Mouse (Mus musculus) left cerebral cortex, adult 2 months (tissue): Measurements from ENCODE around the gene Ovol3. TPM values are rescaled to one million over a fixed set of nuclear protein-coding genes. Genes with fewer than 3 reads are reported as not detected.
"Not testable (repeated sequence)": the region's sequence is repeated elsewhere in the genome, so short reads cannot be mapped to it uniquely, and the experiment has no call there.

Experiments
- DNase-seq, 2 experiments: peaks; one replicate each; pipeline ENCODE4 v3.0.0; 2021 to 2022; ENCODE audit warnings: low spot score in 2 of 2, mixed read lengths in 1 of 2; ENCODE audit errors: extremely low spot score in 1 of 2
- H3K27ac ChIP-seq: fragments of 200-600 bp; 2 replicates; pipeline ENCODE4 v1.8.1; 2022
- H3K4me3 ChIP-seq: fragments of 200-600 bp; 2 replicates; pipeline ENCODE4 v1.8.1; 2022
- CTCF ChIP-seq: fragments of 200-600 bp; IDR thresholded peaks from 2 replicates; pipeline ENCODE4 v1.8.1; 2022; ENCODE audit warnings: antibody characterized with exemption, mild to moderate bottlenecking, moderate library complexity
- intact Hi-C: fragments of 180-260 bp; cut with DNase I; formaldehyde crosslinking; loops from one replicate; pipeline ENCODE4 v1.15.1; 2025
- total RNA-seq, 2 experiments: library from RNA; stranded (reverse); gene quantifications; 2 replicates each; pipeline ENCODE4 v1.2.3; 2021

Gene Ovol3
- total RNA-seq, 2 experiments from 2014 or later: not detected

DNA sequence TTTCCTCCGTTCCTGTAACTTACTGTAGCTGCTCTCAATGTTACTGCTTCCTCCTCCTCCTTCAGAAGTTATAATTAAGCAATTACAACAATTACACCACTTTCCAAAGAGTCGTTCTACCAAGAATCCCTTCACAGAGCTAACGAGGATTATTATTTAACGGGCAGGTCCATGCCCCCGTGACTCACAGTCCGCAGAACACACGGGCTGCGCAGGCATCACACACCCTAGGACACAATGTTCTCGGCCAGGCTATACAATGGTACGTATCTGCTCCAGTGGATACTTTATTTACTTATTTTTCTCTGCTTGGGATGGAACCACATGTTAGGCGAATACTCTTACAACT, 15.5 kb downstream of the Ovol3 start:
- no peak overlapping the region for H3K27ac ChIP-seq
- intact Hi-C loops: no loop called here
- DNase-seq: no peak
- no peak for TF ChIP-seq CTCF
- H3K4me3 ChIP-seq: peak overlapping the region; percentile 47

DNA sequence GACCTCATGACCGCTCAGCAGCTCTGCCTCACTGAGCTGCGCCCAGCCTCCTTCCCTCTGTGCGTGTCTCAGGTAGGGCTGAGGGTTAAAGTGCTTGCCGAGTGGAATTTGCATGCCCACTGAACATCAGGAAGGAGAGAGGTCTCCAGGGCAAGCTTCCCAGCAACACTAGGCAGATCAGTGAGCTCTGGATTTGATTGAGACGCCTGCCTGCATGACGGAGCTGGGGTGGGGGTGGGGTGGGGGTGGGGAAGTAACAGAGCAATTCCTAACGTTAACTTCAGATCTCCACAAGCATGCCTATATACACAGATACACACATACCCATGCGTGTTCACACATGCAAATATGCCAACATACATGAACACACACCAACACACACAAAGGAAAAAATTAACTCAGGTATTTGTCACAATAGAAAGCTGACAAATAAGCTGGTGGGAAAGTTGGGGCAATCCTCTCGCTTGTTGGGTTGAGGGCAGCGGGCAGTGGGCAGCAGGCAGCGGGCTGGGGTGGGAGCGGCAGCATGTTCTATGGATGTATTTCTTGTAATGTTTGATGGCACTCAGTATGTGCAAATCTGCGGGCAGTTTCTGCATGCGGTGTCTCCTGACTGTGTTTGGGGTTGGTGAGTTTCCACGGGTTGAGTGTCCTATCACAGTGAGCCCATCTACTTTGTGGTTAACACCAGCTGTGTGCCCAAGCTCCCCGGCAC, 16.1 kb downstream of the Ovol3 start:
- peak overlapping the region; percentile 47 for H3K4me3 ChIP-seq
- intact Hi-C loops: loop anchor here (5.0 kb wide), 2 partner anchors 37 to 127 kb away; partner anchors contain the start of genes Cox7a1, Gm26920, Zfp260 and Zfp566
- H3K27ac ChIP-seq: peak overlapping the region; percentile 63
- DNase-seq: peak in 1 of 2 experiments; percentile 33
- no peak for TF ChIP-seq CTCF

DNA sequence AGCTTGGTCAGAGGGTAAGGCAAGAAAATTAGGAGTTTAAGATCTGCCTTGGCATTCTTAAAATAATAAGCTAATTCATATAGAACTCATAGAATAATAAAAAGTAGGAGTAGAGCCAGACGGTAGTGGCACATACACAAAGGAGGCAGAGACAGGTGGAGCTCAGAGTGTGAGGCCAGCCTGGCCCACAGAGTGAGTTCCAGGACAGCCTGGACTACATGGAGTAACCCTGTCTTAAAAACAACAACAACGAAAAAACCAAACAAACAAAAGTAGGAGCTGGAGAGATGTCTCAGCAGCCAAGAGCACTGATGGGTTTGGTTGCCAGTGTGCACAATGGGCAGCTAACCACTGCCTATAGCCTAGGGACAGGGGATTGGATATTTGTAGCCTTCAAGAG, 18.2 kb downstream of the Ovol3 start:
- intact Hi-C loops: loop anchor here (5.0 kb wide), 2 partner anchors 35 to 125 kb away; partner anchors contain the start of genes Cox7a1, Gm26920, Zfp260 and Zfp566
- no peak for DNase-seq
- H3K27ac ChIP-seq: no peak overlapping the region
- TF ChIP-seq CTCF: no peak
- no peak overlapping the region for H3K4me3 ChIP-seq

DNA sequence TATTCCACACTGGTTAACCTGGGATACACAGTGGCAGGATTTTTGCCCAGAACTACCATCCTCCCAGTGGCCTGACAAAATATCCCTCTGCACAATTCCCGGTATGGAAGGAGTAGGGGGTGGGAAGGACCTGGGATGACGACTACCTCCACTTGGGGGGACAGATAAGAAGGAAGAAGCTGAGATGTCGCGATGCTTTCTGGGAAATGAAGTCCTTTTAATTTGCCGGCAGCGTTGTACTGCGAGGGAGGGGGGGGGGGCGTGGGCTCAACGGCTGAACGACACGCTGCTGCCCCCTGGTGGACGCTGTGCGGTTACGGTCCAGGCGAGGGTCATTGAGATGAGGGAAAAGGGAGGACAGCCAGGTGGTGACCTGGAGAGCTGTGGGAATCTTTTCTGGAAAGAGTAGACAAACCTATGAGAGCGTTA, 18.8 kb downstream of the Ovol3 start:
- TF ChIP-seq CTCF: peak; percentile 83
- Histone ChIP-seq H3K4me3 (peak overlapping the region; percentile 34; the same call in 1 of the 2 replicates), H3K27ac (peak overlapping the region; percentile 66)
- peak; percentile 61 to 62 for DNase-seq
- intact Hi-C loops: loop anchor here (5.0 kb wide), 2 partner anchors 34 to 124 kb away; partner anchors contain the start of genes Cox7a1, Gm26920, Zfp260 and Zfp566

DNA sequence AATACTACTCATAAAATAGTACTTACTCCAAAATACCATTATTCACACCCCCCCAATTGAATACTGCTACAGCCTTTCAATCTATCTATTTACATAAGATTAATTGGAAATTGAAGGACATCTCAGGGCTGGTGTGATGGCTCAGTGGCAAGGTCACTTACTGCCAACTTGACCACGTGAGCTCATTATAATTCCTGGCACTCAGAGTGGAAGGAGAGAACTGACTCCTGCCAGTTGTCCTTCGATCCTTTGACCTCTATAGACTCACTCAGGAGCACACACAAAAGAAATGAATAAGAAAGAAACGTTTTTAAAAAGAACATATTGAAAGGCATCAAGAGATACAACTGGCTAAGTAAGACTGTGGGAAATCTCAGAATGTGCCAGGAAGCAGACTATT, 19.6 kb downstream of the Ovol3 start:
- no peak for DNase-seq
- intact Hi-C loops: loop anchor here (5.0 kb wide), 2 partner anchors 34 to 124 kb away; partner anchors contain the start of genes Cox7a1, Gm26920, Zfp260 and Zfp566
- TF ChIP-seq CTCF: no peak
- no peak overlapping the region for H3K27ac ChIP-seq
- no peak overlapping the region for H3K4me3 ChIP-seq

DNA sequence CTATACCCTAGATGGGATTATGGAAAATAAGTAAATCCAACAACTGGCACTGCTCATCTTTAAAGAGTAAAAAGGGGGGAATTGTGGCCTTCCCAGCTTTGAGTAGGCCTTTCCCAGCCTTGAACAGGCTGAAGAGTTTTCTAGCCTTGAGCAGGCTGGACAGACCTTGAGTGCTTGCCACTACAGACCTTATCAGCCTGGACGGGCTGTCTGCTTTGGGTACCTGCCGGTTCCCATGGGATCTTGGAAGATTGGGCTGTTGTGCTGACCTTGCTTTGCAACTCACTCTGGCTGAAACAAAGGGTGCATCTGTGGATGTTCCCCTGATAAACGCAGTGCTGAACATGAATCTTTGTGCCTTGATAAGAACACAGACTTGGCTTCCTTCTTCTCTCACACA, 21.6 kb downstream of the Ovol3 start:
- intact Hi-C loops: no loop called here
- H3K27ac ChIP-seq: no peak overlapping the region
- no peak overlapping the region for H3K4me3 ChIP-seq
- TF ChIP-seq CTCF: no peak
- DNase-seq: no peak

DNA sequence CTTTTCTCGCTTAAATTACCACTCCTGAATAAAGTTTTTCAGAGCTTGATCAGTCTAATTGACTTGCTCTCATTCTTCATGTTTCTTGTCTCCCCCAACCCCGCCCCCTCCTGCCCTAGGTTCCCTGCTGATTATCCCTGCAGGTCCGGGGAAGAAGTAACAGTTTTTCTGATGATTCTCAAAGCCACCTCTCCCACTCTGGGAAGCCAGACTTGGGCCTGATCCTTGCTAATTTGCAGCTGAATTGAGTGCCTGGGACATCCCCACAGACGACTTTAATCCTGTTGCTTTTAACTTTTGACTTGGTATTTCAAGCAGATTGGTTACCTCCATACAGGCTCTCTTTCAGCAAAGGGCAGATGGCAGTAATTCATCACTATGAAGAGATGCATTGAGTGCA, 24.5 kb downstream of the Ovol3 start:
- no peak for TF ChIP-seq CTCF
- DNase-seq: no peak
- no peak overlapping the region for H3K4me3 ChIP-seq
- H3K27ac ChIP-seq: no peak overlapping the region
- intact Hi-C loops: no loop called here

DNA sequence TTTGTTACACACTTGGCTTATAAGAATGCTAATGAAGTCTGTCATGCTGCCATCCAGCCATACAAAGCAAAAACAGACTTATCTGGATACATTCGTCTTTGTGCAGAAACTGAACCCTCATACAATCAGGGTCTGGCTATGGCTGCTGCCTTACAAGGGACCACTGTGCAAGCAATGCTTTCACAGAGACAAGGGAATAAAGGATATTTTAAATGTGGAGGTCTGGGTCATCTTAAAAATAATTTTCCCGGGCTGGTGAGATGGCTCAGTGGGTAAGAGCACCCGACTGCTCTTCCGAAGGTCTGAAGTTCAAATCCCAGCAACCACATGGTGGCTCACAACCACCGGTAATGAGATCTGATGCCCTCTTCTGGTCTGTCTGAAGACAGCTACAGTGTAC, 29.2 kb downstream of the Ovol3 start:
- DNase-seq, H3K27ac ChIP-seq, intact Hi-C loops, H3K4me3 ChIP-seq: not testable (repeated sequence)

DNA sequence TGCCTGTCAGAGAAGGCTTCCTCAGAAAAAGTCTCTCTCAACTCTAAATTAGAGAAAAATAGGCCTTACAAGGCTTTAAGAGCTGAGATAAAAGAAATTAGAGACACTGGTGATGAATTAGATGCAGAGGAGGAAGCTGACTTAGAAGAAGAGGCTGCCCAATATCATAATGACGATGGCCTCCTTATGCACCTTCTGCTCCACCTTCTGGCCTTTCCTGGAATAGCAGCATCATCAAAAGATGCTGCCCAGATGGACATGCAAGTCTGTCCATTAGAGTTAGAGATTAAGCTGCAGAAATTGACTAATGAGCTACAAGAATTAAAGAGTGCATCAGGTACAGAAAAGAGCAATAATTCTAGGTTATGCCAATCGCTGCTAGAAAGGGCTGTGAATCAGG, 30.1 kb downstream of the Ovol3 start:
- Histone ChIP-seq H3K4me3 (no peak overlapping the region), H3K27ac (no peak overlapping the region)
- no peak for DNase-seq
- intact Hi-C loops: loop anchor here (1.0 to 2.0 kb wide), 2 partner anchors 24 to 193 kb away; no protein-coding TSS in a partner anchor
- peak; percentile 74 for TF ChIP-seq CTCF

DNA sequence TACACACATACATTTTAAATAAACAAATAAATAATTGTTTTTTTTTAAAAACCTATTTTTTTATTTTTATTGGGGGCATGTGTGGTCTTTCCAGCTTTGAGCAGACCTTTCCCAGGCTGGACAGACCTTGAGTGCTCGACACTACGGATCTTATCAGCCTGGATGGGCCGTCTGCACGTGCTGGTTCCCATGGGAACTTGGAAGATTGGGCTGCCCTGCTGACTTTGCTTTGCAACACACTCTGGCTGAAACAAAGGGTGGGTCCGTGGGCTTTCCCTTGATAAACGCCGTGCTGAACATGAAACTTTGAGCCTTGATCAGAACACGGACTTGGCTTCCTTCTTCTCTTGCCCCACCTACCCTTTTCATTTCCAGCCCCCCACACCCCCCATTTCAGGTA, 31.1 kb downstream of the Ovol3 start:
- DNase-seq: no peak
- no peak for TF ChIP-seq CTCF
- Histone ChIP-seq H3K27ac (no peak overlapping the region), H3K4me3 (no peak overlapping the region)
- intact Hi-C loops: loop anchor here (2.0 kb wide), 1 partner anchor 192 kb away; no protein-coding TSS in a partner anchor

DNA sequence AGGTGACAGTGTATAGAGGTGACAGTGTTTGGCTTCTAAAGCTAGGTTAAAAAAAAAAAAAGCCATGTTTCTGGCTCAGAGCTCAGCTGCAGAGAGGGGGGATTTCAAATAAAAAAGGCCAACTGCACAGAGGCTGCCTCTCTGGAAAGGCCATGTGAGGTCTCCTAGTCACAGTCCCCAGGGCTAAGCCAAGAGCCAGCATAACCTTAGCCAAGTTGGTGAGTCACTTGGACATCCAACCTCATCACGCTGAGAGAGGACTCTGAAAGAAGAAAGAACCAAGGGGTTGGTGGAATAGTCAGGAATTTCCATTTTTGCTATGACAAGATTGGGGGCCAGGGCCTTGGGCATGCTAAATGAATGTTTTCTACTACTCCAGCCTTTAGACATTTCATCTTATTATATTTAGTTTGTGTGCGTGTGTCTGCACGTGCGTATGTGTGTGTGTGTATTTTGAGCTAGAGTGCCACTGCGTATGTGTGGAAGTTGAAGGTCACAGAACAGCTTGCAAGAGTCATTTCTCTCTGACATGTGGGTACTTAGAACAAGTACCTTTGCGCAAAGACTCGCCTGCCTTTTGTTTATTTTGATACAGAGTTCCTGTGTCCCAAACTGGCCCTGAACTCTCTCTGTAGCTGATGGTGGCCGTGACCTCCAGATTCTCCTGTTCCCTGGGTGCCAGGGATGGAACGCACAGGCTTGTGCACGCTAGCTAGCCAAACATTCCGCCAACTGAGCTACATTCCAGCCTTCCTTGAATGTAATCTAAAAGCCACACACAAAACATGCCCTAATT, 32.4 kb downstream of the Ovol3 start:
- no peak for TF ChIP-seq CTCF
- no peak overlapping the region for H3K27ac ChIP-seq
- intact Hi-C loops: no loop called here
- no peak for DNase-seq
- no peak overlapping the region for H3K4me3 ChIP-seq

DNA sequence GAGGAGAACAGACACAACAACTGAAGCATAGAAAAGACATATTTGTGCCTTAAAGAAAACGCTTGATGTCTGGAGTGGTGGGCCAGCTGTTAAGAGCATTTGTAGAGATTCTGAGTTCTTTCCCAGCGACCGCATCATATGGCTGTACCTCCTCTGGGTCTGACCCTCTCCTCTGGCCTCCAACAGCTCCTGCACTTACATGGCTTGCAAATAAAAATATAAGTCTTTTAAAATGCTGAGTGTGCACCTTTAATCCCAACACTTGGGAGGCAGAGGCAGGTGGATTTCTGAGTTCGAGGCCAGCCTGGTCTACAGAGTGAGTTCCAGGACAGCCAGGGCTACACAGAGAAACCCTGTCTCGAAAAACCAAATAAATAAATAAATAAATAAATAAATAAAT, 34.9 kb downstream of the Ovol3 start:
- DNase-seq, H3K27ac ChIP-seq, H3K4me3 ChIP-seq, intact Hi-C loops: not testable (repeated sequence)
